Mouse (Mus musculus) ES-Bruce4 (cell line): ENCODE data around the gene Napsa. TPM values are rescaled to one million over a fixed set of nuclear protein-coding genes. Genes with fewer than 3 reads are reported as not detected.

ENCODE experiments used
- H3K27ac ChIP-seq: 2 replicates; pipeline ENCODE4 v1.5.1; 2012; ENCODE audit warnings: low read length, inconsistent platforms; ENCODE audit not compliant: insufficient read depth
- H3K27me3 ChIP-seq: 2 replicates; pipeline ENCODE4 v1.6.1; 2012; ENCODE audit warnings: mild to moderate bottlenecking, low read length, inconsistent platforms; ENCODE audit not compliant: control insufficient read depth, poor library complexity, insufficient read depth, severe bottlenecking
- H3K36me3 ChIP-seq: 2 replicates; pipeline ENCODE4 v1.6.1; 2012; ENCODE audit warnings: inconsistent platforms, mild to moderate bottlenecking, low read length, moderate library complexity; ENCODE audit not compliant: control insufficient read depth, poor library complexity, insufficient read depth, severe bottlenecking
- H3K4me1 ChIP-seq: one replicate; pipeline ENCODE4 v1.8.1; 2011; ENCODE audit warnings: low read length; ENCODE audit not compliant: control insufficient read depth, insufficient read depth
- H3K4me3 ChIP-seq: 2 replicates; pipeline ENCODE4 v1.5.1; 2011; ENCODE audit warnings: low read depth, mild to moderate bottlenecking, low read length
- H3K9ac ChIP-seq: 2 replicates; pipeline ENCODE4 v1.6.1; 2012; ENCODE audit warnings: low read depth, mild to moderate bottlenecking, inconsistent platforms; ENCODE audit not compliant: poor library complexity, severe bottlenecking
- H3K9me3 ChIP-seq: replicated peaks from 2 replicates; pipeline ENCODE4 v1.6.1; 2012; ENCODE audit warnings: mild to moderate bottlenecking, low read length, inconsistent platforms; ENCODE audit not compliant: control insufficient read depth, poor library complexity, insufficient read depth, severe bottlenecking
- CTCF ChIP-seq: IDR thresholded peaks from one replicate; pipeline ENCODE4 v1.8.1; 2011; ENCODE audit warnings: low read depth, low read length
- EP300 ChIP-seq: IDR thresholded peaks from 2 replicates; pipeline ENCODE4 v1.6.1; 2011; ENCODE audit warnings: low read depth, low read length; ENCODE audit not compliant: insufficient read depth
- POLR2A ChIP-seq: IDR thresholded peaks from one replicate; pipeline ENCODE4 v1.8.1; 2011; ENCODE audit warnings: low read length; ENCODE audit not compliant: insufficient read depth
- polyA plus RNA-seq: library from polyadenylated mRNA; stranded (reverse); fragments of >200 nt; gene quantifications from 2 replicates; pipeline ENCODE4 v1.2.4, GENCODE M21; 2011; ENCODE audit warnings: low read depth; ENCODE audit not compliant: missing spikeins, insufficient read depth, insufficient read length

Napsa gene
- polyA plus RNA-seq, 1 experiment = 1.1 TPM

DNA sequence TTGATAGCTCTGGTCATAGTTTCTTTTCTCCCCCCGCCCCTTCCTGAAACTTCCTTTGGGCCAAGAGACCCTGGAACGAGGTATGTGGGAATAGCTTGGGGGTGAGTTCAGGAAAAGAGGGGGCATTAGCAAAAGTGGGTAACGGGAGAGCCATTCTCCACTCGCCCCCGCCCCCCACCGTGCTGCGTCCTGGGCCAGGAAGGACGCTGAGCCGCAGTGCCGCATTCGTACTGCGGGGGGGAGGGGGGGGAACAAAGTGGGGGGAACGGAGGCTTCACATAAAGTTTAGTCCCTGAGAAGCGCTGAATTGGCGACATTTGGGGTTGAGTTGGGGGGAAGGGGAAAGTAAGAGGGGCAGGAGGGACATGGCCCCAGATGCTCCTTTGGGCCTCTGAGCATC is 20.9 kb downstream of the Napsa start:
- Histone ChIP-seq H3K9ac (no peak overlapping the region), H3K27me3 (no peaks in the 10 kb centered on the region), H3K36me3 (peaks cover 6% of the 10 kb centered on the region), H3K27ac (no peak overlapping the region), H3K9me3 (no peaks in the 10 kb centered on the region), H3K4me3 (peak overlapping the region; percentile 18; the same call in 1 of the 2 replicates), H3K4me1 (no peaks in the 10 kb centered on the region)
- no peak for TF ChIP-seq CTCF
- TF ChIP-seq EP300 = no peak
- no peak for TF ChIP-seq POLR2A

DNA sequence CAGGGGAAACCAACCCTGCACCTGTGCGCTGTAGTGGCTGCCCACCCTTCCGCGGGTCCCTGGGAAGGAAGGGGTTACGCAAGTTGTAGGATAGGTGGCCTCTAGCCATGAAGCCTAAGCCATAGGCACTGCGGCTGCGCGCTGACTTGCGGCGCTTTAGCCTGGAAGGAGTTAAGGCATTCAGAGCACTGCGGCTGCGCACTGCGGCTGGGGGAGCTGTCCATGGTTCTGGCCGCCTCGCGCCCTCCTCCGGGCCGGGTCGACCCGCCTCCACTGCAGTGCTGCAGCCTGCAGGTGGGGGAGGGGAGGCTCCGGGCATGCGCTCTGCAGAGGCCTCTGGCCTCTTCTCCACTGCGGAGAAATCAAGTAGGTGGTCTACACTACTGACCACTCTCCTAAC is 21.6 kb downstream of the Napsa start:
- H3K4me3 ChIP-seq = peak overlapping the region; percentile 22
- H3K4me1 ChIP-seq = no peaks in the 10 kb centered on the region
- peaks cover 6% of the 10 kb centered on the region for H3K36me3 ChIP-seq
- TF ChIP-seq POLR2A = no peak
- TF ChIP-seq CTCF = no peak
- TF ChIP-seq EP300 = peak; percentile 60
- H3K9me3 ChIP-seq = no peaks in the 10 kb centered on the region
- no peak overlapping the region for H3K27ac ChIP-seq
- H3K27me3 ChIP-seq = no peaks in the 10 kb centered on the region
- H3K9ac ChIP-seq = no peak overlapping the region

DNA sequence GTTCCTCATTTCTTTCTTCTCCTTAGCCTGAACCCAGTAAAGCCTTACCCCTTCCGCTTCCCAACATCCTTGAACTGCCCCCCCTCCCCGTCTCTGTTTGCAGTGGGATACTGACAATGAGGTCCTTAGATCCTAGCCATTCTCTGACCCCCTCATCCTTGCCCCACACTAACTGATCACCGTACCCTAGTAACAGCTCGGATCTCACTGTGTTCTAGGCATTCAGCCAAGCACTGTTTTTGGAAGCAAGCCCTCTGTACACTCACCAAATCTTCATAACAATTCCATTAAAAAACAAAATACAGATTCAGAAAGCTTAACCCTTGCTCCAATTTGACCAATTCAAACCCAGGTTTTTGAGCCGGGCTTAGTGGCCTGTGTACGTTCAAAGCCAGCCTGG is 22.1 kb downstream of the Napsa start:
- Histone ChIP-seq H3K27ac (no peak overlapping the region), H3K36me3 (peaks cover 8% of the 10 kb centered on the region), H3K9me3 (no peaks in the 10 kb centered on the region), H3K4me3 (no peak overlapping the region), H3K27me3 (no peaks in the 10 kb centered on the region), H3K9ac (no peak overlapping the region), H3K4me1 (no peaks in the 10 kb centered on the region)
- TF ChIP-seq CTCF (no peak), EP300 (no peak), POLR2A (no peak)

DNA sequence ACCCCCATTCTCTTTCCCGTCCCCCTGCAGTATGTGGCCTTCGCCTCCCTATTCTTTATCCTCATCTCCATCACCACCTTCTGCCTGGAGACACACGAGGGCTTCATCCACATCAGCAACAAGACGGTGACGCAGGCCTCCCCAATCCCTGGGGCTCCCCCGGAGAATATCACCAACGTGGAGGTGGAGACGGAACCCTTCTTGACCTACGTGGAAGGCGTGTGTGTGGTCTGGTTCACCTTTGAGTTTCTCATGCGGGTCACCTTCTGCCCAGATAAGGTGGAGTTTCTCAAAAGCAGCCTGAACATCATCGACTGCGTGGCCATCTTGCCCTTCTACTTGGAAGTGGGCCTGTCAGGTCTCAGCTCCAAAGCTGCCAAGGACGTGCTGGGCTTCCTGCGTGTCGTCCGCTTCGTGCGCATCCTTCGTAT is 23.0 kb downstream of the Napsa start:
- no peak overlapping the region for H3K9ac ChIP-seq
- H3K9me3 ChIP-seq = no peaks in the 10 kb centered on the region
- H3K27me3 ChIP-seq = no peaks in the 10 kb centered on the region
- H3K4me1 ChIP-seq = peaks cover 2% of the 10 kb centered on the region
- no peak overlapping the region for H3K27ac ChIP-seq
- peaks cover 8% of the 10 kb centered on the region for H3K36me3 ChIP-seq
- no peak for TF ChIP-seq EP300
- TF ChIP-seq POLR2A = no peak
- no peak for TF ChIP-seq CTCF
- H3K4me3 ChIP-seq = no peak overlapping the region

DNA sequence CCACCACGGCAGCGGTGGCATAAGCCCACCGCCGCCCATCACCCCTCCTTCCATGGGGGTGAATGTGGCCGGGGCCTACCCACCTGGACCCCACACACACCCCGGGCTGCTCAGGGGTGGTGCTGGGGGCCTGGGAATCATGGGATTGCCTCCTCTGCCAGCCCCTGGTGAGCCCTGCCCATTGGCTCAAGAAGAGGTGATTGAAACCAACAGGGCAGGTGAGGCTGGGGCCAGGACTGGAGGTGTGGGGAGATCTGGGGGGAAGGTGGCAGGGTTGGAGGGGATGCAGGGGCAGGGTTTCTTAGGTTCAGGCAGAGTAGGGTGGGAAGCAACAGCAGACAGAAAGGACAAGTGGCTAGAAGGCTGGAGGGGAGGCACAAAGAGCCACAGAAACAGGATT is 23.9 kb downstream of the Napsa start:
- peaks cover 2% of the 10 kb centered on the region for H3K4me1 ChIP-seq
- no peaks in the 10 kb centered on the region for H3K9me3 ChIP-seq
- H3K4me3 ChIP-seq = no peak overlapping the region
- peaks cover 8% of the 10 kb centered on the region for H3K36me3 ChIP-seq
- H3K27me3 ChIP-seq = no peaks in the 10 kb centered on the region
- TF ChIP-seq CTCF = no peak
- TF ChIP-seq POLR2A = no peak
- no peak for TF ChIP-seq EP300
- H3K27ac ChIP-seq = no peak overlapping the region
- no peak overlapping the region for H3K9ac ChIP-seq

DNA sequence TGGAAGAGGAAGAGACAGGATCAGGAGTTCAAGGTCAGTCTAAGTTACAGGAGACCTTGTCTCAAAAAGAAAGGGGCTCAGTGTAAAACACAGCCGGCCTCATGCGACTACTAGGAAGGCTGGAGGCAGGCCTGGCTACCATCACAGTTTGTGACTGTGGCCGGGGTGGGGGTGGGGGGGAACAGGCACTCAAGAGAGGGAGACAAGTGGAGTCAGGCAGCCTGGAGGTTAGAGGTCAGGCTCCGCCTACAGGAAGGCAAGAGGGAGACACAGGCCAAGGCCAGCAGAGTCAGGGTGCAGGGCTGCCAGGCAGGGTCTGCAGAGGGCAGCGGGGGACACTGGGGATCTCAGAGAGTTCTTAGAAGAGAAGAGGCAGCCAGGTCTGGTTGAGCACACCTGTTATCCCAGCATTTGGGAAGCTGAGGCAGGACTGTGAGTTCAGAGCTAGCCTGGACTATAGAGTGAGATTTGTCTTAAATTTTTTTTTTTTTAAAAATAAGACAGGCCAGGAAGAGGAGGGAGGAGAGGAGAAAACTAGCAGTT is 24.9 kb downstream of the Napsa start:
- H3K9ac ChIP-seq = no peak overlapping the region
- no peaks in the 10 kb centered on the region for H3K27me3 ChIP-seq
- peaks cover 8% of the 10 kb centered on the region for H3K36me3 ChIP-seq
- peaks cover 5% of the 10 kb centered on the region for H3K4me1 ChIP-seq
- no peaks in the 10 kb centered on the region for H3K9me3 ChIP-seq
- H3K4me3 ChIP-seq = no peak overlapping the region
- no peak overlapping the region for H3K27ac ChIP-seq
- TF ChIP-seq POLR2A (no peak), EP300 (no peak), CTCF (no peak)
